Comparison of ENCODE assay signal across 8 mouse cellular contexts in the genomic region with DNA sequence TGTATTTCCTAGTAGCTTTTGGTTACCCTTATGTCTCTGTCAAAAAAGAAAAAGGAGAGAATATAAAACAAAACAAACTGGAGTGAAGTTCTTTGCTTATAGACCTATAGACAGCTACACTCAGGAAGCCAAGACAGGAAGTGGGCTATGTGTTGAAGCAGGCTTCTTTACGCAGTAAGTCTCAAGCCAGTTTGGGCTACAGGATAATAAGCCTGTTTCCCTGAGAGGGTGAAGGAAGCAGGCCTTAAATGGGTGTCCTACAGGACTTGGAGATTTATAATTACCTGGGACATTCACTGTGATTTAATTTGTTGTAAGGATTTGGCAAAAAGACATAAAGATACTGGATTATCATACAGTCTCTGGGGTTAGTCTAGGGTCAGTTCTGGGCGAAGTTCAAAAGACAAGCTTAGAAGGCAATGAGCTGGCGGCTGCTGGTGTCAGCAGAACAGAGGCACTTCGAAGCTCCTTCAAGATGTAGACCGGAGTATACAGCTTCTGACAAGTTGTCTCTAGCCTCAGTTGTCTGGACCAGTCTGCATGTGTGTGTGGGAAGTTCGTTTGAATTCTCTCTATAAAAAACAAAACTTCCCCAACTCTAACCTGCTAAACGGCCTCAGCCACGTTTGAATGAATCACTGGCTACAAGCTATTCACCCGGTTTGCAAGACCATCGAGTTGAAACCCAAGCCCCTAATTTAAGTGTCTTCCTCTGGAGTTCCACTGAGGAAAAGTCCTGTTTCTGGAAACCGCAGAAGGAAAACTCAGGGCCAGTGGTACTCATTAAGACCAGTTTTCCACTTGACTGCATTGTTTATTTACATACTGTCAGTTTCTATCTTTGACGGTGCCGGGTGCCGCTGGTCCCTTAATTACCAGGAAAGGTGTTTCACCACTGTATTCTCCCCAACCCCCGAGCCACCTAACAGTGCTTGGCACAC. TPM values are rescaled to one million over a fixed set of nuclear protein-coding genes. Genes with fewer than 3 reads are reported as not detected.
A peak's percentile ranks its signal among the peaks of the same experiment; 100 is the strongest.
DNase-seq lines count a peak whose midpoint lies in the region; ATAC-seq and TF ChIP-seq lines count a peak whose summit lies in the region.

No protein-coding gene starts in this region.

- H3K4me1 ChIP-seq in CH12.LX (ENCODE audit: control insufficient read depth in 1 of 2, insufficient read depth in 2 of 2), result peaks cover 5 to 58% of the 10 kb centered on the region in 2 experiments; a peak in 3 of 4 replicates
- H3K4me1 ChIP-seq in hindbrain, embryonic 11.5 days (replicated peaks; ENCODE audit: control insufficient read depth, insufficient read depth, low read length), result 0 out of 2 replicates have a peak, but pooled peaks cover 4% of the 10 kb centered on the region
- H3K4me1 ChIP-seq in limb, embryonic 15.5 days, result peaks cover 19% of the 10 kb centered on the region
- peaks cover 6% of the 10 kb centered on the region for H3K4me1 ChIP-seq in small intestine, adult 2 months (ENCODE audit: control insufficient read depth, insufficient read depth, insufficient read length, low read length)

- H3K36me3 ChIP-seq in CH12.LX (replicated peaks in 1 of 2; ENCODE audit: control insufficient read depth in 1 of 2, insufficient read depth in 1 of 2, low read length in 1 of 2), result peaks cover 4 to 17% of the 10 kb centered on the region in 2 experiments
- H3K36me3 ChIP-seq in hindbrain, embryonic 11.5 days (ENCODE audit: control insufficient read depth, insufficient read depth, low read length), result no peaks in the 10 kb centered on the region
- no peaks in the 10 kb centered on the region for H3K36me3 ChIP-seq in limb, embryonic 15.5 days
- peaks cover 3% of the 10 kb centered on the region; the same call in 1 of the 2 replicates for H3K36me3 ChIP-seq in small intestine, adult 2 months (ENCODE audit: control insufficient read depth, insufficient read depth, low read length)

- in situ Hi-C loops in CH12.LX (cut with MboI; ENCODE audit: low pct_ligation_motif_present, low pct_unique_long_range_greater_than_20kb, low sequenced_read_pairs), result no loop called here

- TF ChIP-seq EP300 in CH12.LX (IDR thresholded peaks at IDR 0.05; ENCODE audit: low read length), result no peak

- H3K27ac ChIP-seq in CH12.LX (ENCODE audit: insufficient read depth, low read depth), result no peak overlapping the region
- no peak overlapping the region for H3K27ac ChIP-seq in hindbrain, embryonic 11.5 days (ENCODE audit: low read depth, low read length)
- no peak overlapping the region; the same call in 1 of the 2 replicates for H3K27ac ChIP-seq in limb, embryonic 15.5 days
- peak overlapping the region; percentile 88 for H3K27ac ChIP-seq in small intestine, adult 2 months (ENCODE audit: insufficient read depth, low read depth, low read length)

- no peak for TF ChIP-seq RAD21 in CH12.LX (IDR thresholded peaks at IDR 0.05; ENCODE audit: low read depth, low read length)

- no peak for TF ChIP-seq CTCF in CH12.LX (conservative IDR thresholded peaks at IDR 0.05 in 1 of 2, IDR thresholded peaks at IDR 0.05 in 1 of 2; ENCODE audit: low read depth in 2 of 2, low read length in 2 of 2)
- TF ChIP-seq CTCF in small intestine, adult 2 months (IDR thresholded peaks at IDR 0.05; ENCODE audit: extremely low read depth, insufficient read length, insufficient replicate concordance, low read depth, low read length), result no peak

- peak overlapping the region; percentile 72 to 95 (median 76) for H3K4me3 ChIP-seq in CH12.LX (replicated peaks in 1 of 3; ENCODE audit: low read depth in 2 of 3, low read length in 2 of 3, poor library complexity in 1 of 3)
- H3K4me3 ChIP-seq in hindbrain, embryonic 11.5 days (ENCODE audit: low read depth, low read length), result peak overlapping the region; percentile 82; the same call in 1 of the 2 replicates
- peak overlapping the region; percentile 64 for H3K4me3 ChIP-seq in limb, embryonic 15.5 days
- H3K4me3 ChIP-seq in small intestine, adult 2 months (ENCODE audit: low read depth, low read length), result peak overlapping the region; percentile 79

- ATAC-seq in hindbrain, embryonic 11.5 days (ENCODE audit: low FRiP score), result no peak
- no peak for ATAC-seq in limb, embryonic 15.5 days (ENCODE audit: insufficient number of reproducible peaks, low FRiP score, low TSS enrichment, low read depth)
- no peak for ATAC-seq in cerebellum, adult (ENCODE audit: insufficient number of reproducible peaks, low FRiP score, low TSS enrichment)

- H3K9me3 ChIP-seq in CH12.LX (replicated peaks; ENCODE audit: low read length), result no peaks in the 10 kb centered on the region
- H3K9me3 ChIP-seq in hindbrain, embryonic 11.5 days (ENCODE audit: control insufficient read depth, low read length), result no peaks in the 10 kb centered on the region
- no peaks in the 10 kb centered on the region for H3K9me3 ChIP-seq in limb, embryonic 15.5 days

- dilution Hi-C loops in CH12.LX (cut with MboI; ENCODE audit: extremely low pct_ligation_motif_present, extremely low pct_unique_long_range_greater_than_20kb, low sequenced_read_pairs), result no loop called here

- no peaks in the 10 kb centered on the region for H3K27me3 ChIP-seq in CH12.LX (replicated peaks)
- H3K27me3 ChIP-seq in hindbrain, embryonic 11.5 days (ENCODE audit: control insufficient read depth, insufficient read depth, low read length), result no peaks in the 10 kb centered on the region
- H3K27me3 ChIP-seq in limb, embryonic 15.5 days, result peaks cover 37% of the 10 kb centered on the region
- no peaks in the 10 kb centered on the region for H3K27me3 ChIP-seq in small intestine, adult 2 months (ENCODE audit: control insufficient read depth, insufficient read depth, low read length)

- peak overlapping the region; percentile 97 for H3K9ac ChIP-seq in CH12.LX (ENCODE audit: insufficient read depth, low read depth)
- no peak overlapping the region for H3K9ac ChIP-seq in hindbrain, embryonic 11.5 days (ENCODE audit: low read depth, low read length)
- no peak overlapping the region for H3K9ac ChIP-seq in limb, embryonic 15.5 days

- 35% methylated on average over 15 of the region's 15 CpGs for WGBS in hindbrain, embryonic 11.5 days
- 30% methylated on average over 15 of the region's 15 CpGs for WGBS in limb, embryonic 15.5 days
- WGBS in small intestine, adult 2 months, result 21% methylated on average over 15 of the region's 15 CpGs

- H3K4me2 ChIP-seq in CH12.LX (ENCODE audit: insufficient read depth, low read depth, poor library complexity, severe bottlenecking), result peak overlapping the region; percentile 79
- 0 out of 2 replicates have a peak overlapping the region, but pooled peaks have one; percentile 83 for H3K4me2 ChIP-seq in hindbrain, embryonic 11.5 days (replicated peaks; ENCODE audit: low read depth, low read length)
- H3K4me2 ChIP-seq in limb, embryonic 15.5 days, result peak overlapping the region; percentile 98

- peak; percentile 46 to 48 for DNase-seq in B cell, adult 2 months
- DNase-seq in CH12.LX (ENCODE audit: extremely low read depth) (peak; percentile 41), MN1 (ENCODE audit: low spot score) (no peak)
- peak; percentile 22 for DNase-seq in hindbrain, embryonic 11.5 days (ENCODE audit: low spot score)
- DNase-seq in adrenal gland, adult 18-20 months (ENCODE audit: low spot score in 2 of 2), result no peak

- peaks cover 5% of the 10 kb centered on the region; the same call in 1 of the 2 replicates for H3K79me2 ChIP-seq in CH12.LX (replicated peaks; ENCODE audit: control insufficient read depth, extremely low read depth, insufficient read depth, poor library complexity, severe bottlenecking)

- no peak for TF ChIP-seq POLR2A in CH12.LX (IDR thresholded peaks at IDR 0.05; ENCODE audit: low read depth, low read length)
- no peak for TF ChIP-seq POLR2A in small intestine, adult 2 months (IDR thresholded peaks at IDR 0.05; ENCODE audit: low read depth, low read length)

TF ChIP-seq in CH12.LX, 34 proteins besides CTCF, POLR2A, EP300 and RAD21 (continues in another document):
- 0 out of 2 replicates have a peak, but pooled peaks have one; percentile 16 for TF ChIP-seq MAFK (IDR thresholded peaks at IDR 0.05; ENCODE audit: insufficient replicate concordance, low read length)
- TF ChIP-seq E2F4 (IDR thresholded peaks at IDR 0.05; ENCODE audit: insufficient replicate concordance, low read depth, low read length), result no peak
- TF ChIP-seq NRF1 (IDR thresholded peaks at IDR 0.05; ENCODE audit: low read depth, low read length), result no peak
- no peak; the same call in 1 of the 2 replicates for TF ChIP-seq IRF4 (IDR thresholded peaks at IDR 0.05; ENCODE audit: low read depth, low read length)

RNA-seq across cellular contexts. Expression of gene Arsg, which starts 2.0 kb away (rescaled TPM):
- 2.2 and 3.3 TPM in 2 replicates for total RNA-seq in CH12.LX (2012; rRNA removed)
- 1.3 and 1.4 TPM in 2 replicates for total RNA-seq in CH12.LX (2014; rRNA removed)
- 0.76 and 0.79 TPM in 2 replicates for polyA plus RNA-seq in CH12.LX (2012; ENCODE audit: insufficient read length, low read depth)
- polyA plus RNA-seq in hindbrain, embryonic 11.5 days (2014; fragmentation: Nextera tagmentation; extraction: Ambion mirVana), result 3.1 and 4.2 TPM in 2 replicates
- 3.5 and 4.8 TPM in 2 replicates for polyA plus RNA-seq in limb, embryonic 15.5 days (2015; fragmentation: Nextera tagmentation; extraction: Ambion mirVana)
- 3.1 and 4.2 TPM in 2 replicates for polyA plus RNA-seq in small intestine, adult 2 months (2012; rRNA removed)
- 1 to 10 TPM; 5.6 to 6.3 TPM for total RNA-seq in adrenal gland, adult 18-20 months (2021)

RNA-seq across cellular contexts. Expression of gene Slc16a6, which starts 2.2 kb away (rescaled TPM):
- total RNA-seq in CH12.LX (2012; rRNA removed), result 14.1 and 18.3 TPM in 2 replicates
- 18.7 and 20.9 TPM in 2 replicates for total RNA-seq in CH12.LX (2014; rRNA removed)
- 18.9 and 24.2 TPM in 2 replicates for polyA plus RNA-seq in CH12.LX (2012; ENCODE audit: insufficient read length, low read depth)
- 4.6 and 6.0 TPM in 2 replicates for polyA plus RNA-seq in hindbrain, embryonic 11.5 days (2014; fragmentation: Nextera tagmentation; extraction: Ambion mirVana)
- 6.6 and 7.0 TPM in 2 replicates for polyA plus RNA-seq in limb, embryonic 15.5 days (2015; fragmentation: Nextera tagmentation; extraction: Ambion mirVana)
- 4.2 and 7.8 TPM in 2 replicates for polyA plus RNA-seq in small intestine, adult 2 months (2012; rRNA removed)
- under 1 TPM; 0.63 to 0.90 TPM for total RNA-seq in adrenal gland, adult 18-20 months (2021)

RNA-seq across cellular contexts. Expression of gene Amz2, which starts 45.4 kb away (rescaled TPM):
- total RNA-seq in CH12.LX (2012; rRNA removed), result 19.7 and 23.3 TPM in 2 replicates
- total RNA-seq in CH12.LX (2014; rRNA removed), result 22.3 and 24.5 TPM in 2 replicates
- polyA plus RNA-seq in CH12.LX (2012; ENCODE audit: insufficient read length, low read depth), result 18.6 and 23.7 TPM in 2 replicates
- polyA plus RNA-seq in hindbrain, embryonic 11.5 days (2014; fragmentation: Nextera tagmentation; extraction: Ambion mirVana), result 49.9 and 50.4 TPM in 2 replicates
- polyA plus RNA-seq in limb, embryonic 15.5 days (2015; fragmentation: Nextera tagmentation; extraction: Ambion mirVana), result 42.5 and 46.1 TPM in 2 replicates
- 4.2 and 10.5 TPM in 2 replicates for polyA plus RNA-seq in small intestine, adult 2 months (2012; rRNA removed)
- total RNA-seq in adrenal gland, adult 18-20 months (2021), result 10 to 100 TPM; 39.7 to 40.8 TPM

RNA-seq across cellular contexts. Expression of gene 9930022D16Rik, which starts 57.5 kb away (rescaled TPM):
- total RNA-seq in CH12.LX (2012; rRNA removed) (0.08 TPM in 2 replicates), CH12.LX (2014; rRNA removed) (0.08 TPM in 1 of 2 replicates, not detected in the other)
- not detected in 2 replicates for polyA plus RNA-seq in CH12.LX (2012; ENCODE audit: insufficient read length, low read depth)
- polyA plus RNA-seq in hindbrain, embryonic 11.5 days (2014; fragmentation: Nextera tagmentation; extraction: Ambion mirVana), result not detected in 2 replicates
- not detected in 2 replicates for polyA plus RNA-seq in limb, embryonic 15.5 days (2015; fragmentation: Nextera tagmentation; extraction: Ambion mirVana)
- polyA plus RNA-seq in small intestine, adult 2 months (2012; rRNA removed), result not detected in 2 replicates
- not detected for total RNA-seq in adrenal gland, adult 18-20 months (2021)

Comparison
In these comparisons a context has a peak if more than half of its experiments do, and no peak if none do; other contexts are left out.
1. DNase-seq: peak in B cell, adult 2 months (2 of 2), CH12.LX (single experiment) and hindbrain, embryonic 11.5 days (single experiment); none in adrenal gland, adult 18-20 months (0 of 2) and MN1 (single experiment).
2. Peak in every context shown above with its lines, with median percentiles within 50 percentile points of each other: H3K4me2 ChIP-seq and H3K4me3 ChIP-seq.